8 mouse cellular contexts compared by ENCODE assay signal in genomic region chr7:75739075-75739725, GRCm38 (mm10).
A peak's percentile ranks its signal among the peaks of the same experiment; 100 is the strongest.
DNase-seq lines count a peak whose midpoint lies in the region; ATAC-seq and TF ChIP-seq lines count a peak whose summit lies in the region.

No protein-coding gene starts in this region.

- intact Hi-C loops in heart, postnatal 25 days (cut with DNase I) = loop anchor here (2.0 to 5.0 kb wide), 2 partner anchors 142 to 172 kb away; no protein-coding TSS in a partner anchor

- TF ChIP-seq POLR2A in ES-Bruce4 (IDR thresholded peaks at IDR 0.05; ENCODE audit: insufficient read depth, low read length) = no peak
- no peak for TF ChIP-seq POLR2A in thymus, adult 2 months (IDR thresholded peaks at IDR 0.05; ENCODE audit: control insufficient read depth, extremely low read depth, insufficient read depth, low read length, poor library complexity)

- no peak overlapping the region for H3K4me2 ChIP-seq in forebrain, embryonic 12.5 days
- H3K4me2 ChIP-seq in neural tube, embryonic 15.5 days = peak overlapping the region; percentile 38

- no peaks in the 10 kb centered on the region for H3K4me1 ChIP-seq in ES-Bruce4 (ENCODE audit: control insufficient read depth, insufficient read depth, low read length)
- H3K4me1 ChIP-seq in forebrain, embryonic 12.5 days = no peaks in the 10 kb centered on the region
- H3K4me1 ChIP-seq in neural tube, embryonic 15.5 days = peaks cover 3% of the 10 kb centered on the region
- no peaks in the 10 kb centered on the region for H3K4me1 ChIP-seq in thymus, adult 2 months (replicated peaks; ENCODE audit: control insufficient read depth, insufficient read depth, low read length)

- peak; percentile 96 for TF ChIP-seq CTCF in ES-Bruce4 (IDR thresholded peaks at IDR 0.05; ENCODE audit: low read depth, low read length)
- peak; percentile 86; the same call in 1 of the 2 replicates for TF ChIP-seq CTCF in thymus, adult 2 months (IDR thresholded peaks at IDR 0.05; ENCODE audit: borderline replicate concordance, control insufficient read depth, extremely low read depth, insufficient read depth, low read length, poor library complexity)

- no peaks in the 10 kb centered on the region for H3K9me3 ChIP-seq in ES-Bruce4 (replicated peaks; ENCODE audit: control insufficient read depth, insufficient read depth, low read length, poor library complexity, severe bottlenecking)
- H3K9me3 ChIP-seq in forebrain, embryonic 12.5 days = no peaks in the 10 kb centered on the region
- no peaks in the 10 kb centered on the region for H3K9me3 ChIP-seq in neural tube, embryonic 15.5 days (replicated peaks)

- no peak overlapping the region for H3K9ac ChIP-seq in ES-Bruce4 (ENCODE audit: low read depth, poor library complexity, severe bottlenecking)
- H3K9ac ChIP-seq in forebrain, embryonic 12.5 days = no peak overlapping the region
- H3K9ac ChIP-seq in neural tube, embryonic 15.5 days (replicated peaks) = no peak overlapping the region

- WGBS in forebrain, embryonic 12.5 days = 60% methylated on average over 10 of the region's 10 CpGs
- 51% methylated on average over 10 of the region's 10 CpGs for WGBS in large intestine, adult 2 months
- 33% methylated on average over 10 of the region's 10 CpGs for WGBS in neural tube, embryonic 15.5 days
- 65% methylated on average over 10 of the region's 10 CpGs for WGBS in thymus, adult 2 months

- H3K27ac ChIP-seq in ES-Bruce4 (ENCODE audit: insufficient read depth, low read length) = no peak overlapping the region
- no peak overlapping the region for H3K27ac ChIP-seq in forebrain, embryonic 12.5 days
- H3K27ac ChIP-seq in neural tube, embryonic 15.5 days (replicated peaks) = no peak overlapping the region
- H3K27ac ChIP-seq in thymus, adult 2 months (ENCODE audit: control insufficient read depth, insufficient read depth, low read length) = no peak overlapping the region

- no peak for TF ChIP-seq EP300 in ES-Bruce4 (IDR thresholded peaks at IDR 0.05; ENCODE audit: insufficient read depth, low read depth, low read length)

- peak; percentile 48 for DNase-seq in c-Kit-positive CD71-negative TER-119-negative erythroid progenitor cells, embryonic 14.5 days (ENCODE audit: low read depth)
- DNase-seq in heart, postnatal 25 days (ENCODE audit: low spot score) = peak; percentile 14
- DNase-seq in large intestine, adult 2 months (ENCODE audit: low read depth, low spot score) = peak; percentile 33
- DNase-seq in lung, adult 18-20 months = peak; percentile 43 to 44
- peak; percentile 71 for DNase-seq in thymus, adult 2 months

- no peaks in the 10 kb centered on the region for H3K27me3 ChIP-seq in ES-Bruce4 (ENCODE audit: control insufficient read depth, insufficient read depth, low read length, poor library complexity, severe bottlenecking)
- no peaks in the 10 kb centered on the region for H3K27me3 ChIP-seq in forebrain, embryonic 12.5 days
- no peaks in the 10 kb centered on the region for H3K27me3 ChIP-seq in neural tube, embryonic 15.5 days (replicated peaks)
- H3K27me3 ChIP-seq in thymus, adult 2 months (ENCODE audit: control insufficient read depth, insufficient read depth, low read length) = no peaks in the 10 kb centered on the region

- peak; percentile 79 for ATAC-seq in forebrain, embryonic 12.5 days (ENCODE audit: low FRiP score)
- peak; percentile 83 for ATAC-seq in neural tube, embryonic 15.5 days (ENCODE audit: low FRiP score)

- peaks cover 2% of the 10 kb centered on the region; the same call in 1 of the 2 replicates for H3K36me3 ChIP-seq in ES-Bruce4 (ENCODE audit: control insufficient read depth, insufficient read depth, low read length, poor library complexity, severe bottlenecking)
- peaks cover 32% of the 10 kb centered on the region for H3K36me3 ChIP-seq in forebrain, embryonic 12.5 days (replicated peaks)
- H3K36me3 ChIP-seq in neural tube, embryonic 15.5 days = peaks cover 12% of the 10 kb centered on the region; the same call in 1 of the 2 replicates
- H3K36me3 ChIP-seq in thymus, adult 2 months (ENCODE audit: control insufficient read depth, insufficient read depth, low read length) = peaks cover 75% of the 10 kb centered on the region

- H3K4me3 ChIP-seq in ES-Bruce4 (ENCODE audit: low read depth, low read length) = no peak overlapping the region
- H3K4me3 ChIP-seq in forebrain, embryonic 12.5 days (replicated peaks) = no peak overlapping the region
- H3K4me3 ChIP-seq in neural tube, embryonic 15.5 days (replicated peaks) = no peak overlapping the region
- no peak overlapping the region for H3K4me3 ChIP-seq in thymus, adult 2 months (ENCODE audit: control insufficient read depth, insufficient read depth, low read length)

Comparison
In these comparisons a context has a peak if more than half of its experiments do, and no peak if none do; other contexts are left out.
1. DNase-seq: peak in every context shown above with its lines; median percentile 71 in thymus, adult 2 months; 48 in c-Kit-positive CD71-negative TER-119-negative erythroid progenitor cells, embryonic 14.5 days; 44 in lung, adult 18-20 months; 33 in large intestine, adult 2 months; 14 in heart, postnatal 25 days.